Mouse (Mus musculus) liver, adult 2 months (tissue): ENCODE measurements at regions not wholly inside any gene's neighbourhood (a gene's known extent, or its start where the extent isn't known, plus 50 kb on each side); places are given as distances from the start of the nearest gene placed in this dataset.

Experiments used
- DNase-seq: peaks from one replicate; pipeline ENCODE4 v3.0.0-alpha.2; 2011; ENCODE audit warnings: low read depth, low spot score; ENCODE audit errors: extremely low read depth
- H3K27ac ChIP-seq: fragments of 200-500 bp; replicated peaks from 2 replicates; pipeline ENCODE4 v1.5.1; 2012; ENCODE audit warnings: low read depth, mild to moderate bottlenecking, control low read depth, inconsistent platforms, low read length; ENCODE audit not compliant: insufficient read depth
- H3K27me3 ChIP-seq: fragments of 200-500 bp; 2 replicates; pipeline ENCODE4 v1.6.1; 2012; ENCODE audit warnings: mild to moderate bottlenecking, moderate library complexity, low read length, inconsistent platforms; ENCODE audit not compliant: control insufficient read depth, insufficient read depth
- H3K36me3 ChIP-seq: fragments of 200-500 bp; 2 replicates; pipeline ENCODE4 v1.6.1; 2012; ENCODE audit warnings: low read length, inconsistent platforms; ENCODE audit not compliant: control insufficient read depth, insufficient read depth
- H3K4me1 ChIP-seq: fragments of 200-500 bp; 2 replicates; pipeline ENCODE4 v1.6.1; 2011; ENCODE audit warnings: low read length; ENCODE audit not compliant: control insufficient read depth, insufficient read depth
- H3K4me3 ChIP-seq: fragments of 200-500 bp; 2 replicates; pipeline ENCODE4 v1.5.1; 2011; ENCODE audit warnings: low read depth, mild to moderate bottlenecking, control low read depth, low read length, moderate library complexity; ENCODE audit not compliant: insufficient read depth
- H3K79me2 ChIP-seq: fragments of 200-500 bp; 2 replicates; pipeline ENCODE4 v1.6.1; 2012; ENCODE audit warnings: inconsistent platforms, mild to moderate bottlenecking, low read length, moderate library complexity; ENCODE audit not compliant: control insufficient read depth, insufficient read depth
- H3K9ac ChIP-seq: fragments of 200-500 bp; 2 replicates; pipeline ENCODE4 v1.6.1; 2012; ENCODE audit warnings: low read depth, mild to moderate bottlenecking, control low read depth, inconsistent platforms, low read length
- CTCF ChIP-seq: fragments of 200-500 bp; IDR thresholded peaks from 2 replicates; pipeline ENCODE4 v1.5.1; 2011; ENCODE audit warnings: low read depth, low read length, control low read depth
- POLR2A ChIP-seq: fragments of 200-500 bp; IDR thresholded peaks from 2 replicates; pipeline ENCODE4 v1.6.1; 2011; ENCODE audit warnings: low read length, control low read depth; ENCODE audit not compliant: insufficient read depth; ENCODE audit errors: extremely low read depth
- WGBS: fragments of 180-500 bp; shearing (Covaris S2); methylation state at CpG from one replicate; pipeline ENCODE4 v1.1.7; 2018; 5-methylcytosine and 5-hydroxymethylcytosine counted together

- Histone ChIP-seq H3K4me3 (no peak overlapping the region), H3K36me3 (no peaks in the 10 kb centered on the region), H3K27ac (no peak overlapping the region), H3K9ac (no peak overlapping the region), H3K4me1 (no peaks in the 10 kb centered on the region), H3K27me3 (no peaks in the 10 kb centered on the region), H3K79me2 (no peaks in the 10 kb centered on the region)
- TF ChIP-seq CTCF (no peak), POLR2A (no peak)
- DNase-seq, result peak; percentile 58
- 56% methylated on average over 2 of the region's 2 CpGs for WGBS
Measured at GRCm38 (mm10) chr13:9824904-9825303, 59.8 kb upstream of the Zmynd11 start.

DNA sequence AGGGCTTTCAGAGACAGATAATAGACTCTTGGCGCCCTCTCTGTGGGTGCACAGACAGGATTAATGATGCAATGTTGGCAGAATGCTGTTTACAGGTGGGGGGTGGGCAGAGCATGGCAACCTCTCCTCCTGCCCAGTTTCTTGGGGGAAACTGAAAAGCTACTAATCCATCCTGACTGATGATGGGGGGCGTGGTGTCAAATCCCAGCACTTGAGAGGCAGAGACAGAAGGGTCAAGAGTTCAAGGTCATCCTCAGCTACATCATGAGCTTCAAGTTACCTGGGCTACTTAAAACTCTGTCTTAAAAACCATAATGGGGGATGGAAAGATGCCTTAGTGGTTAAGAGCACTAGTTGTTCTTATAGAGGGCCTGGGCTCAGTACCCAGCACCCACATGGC, 52.2 kb upstream of the Zmynd11 start:
- H3K79me2 ChIP-seq, result no peaks in the 10 kb centered on the region
- no peak for DNase-seq

More for the DNA sequence above, 52.2 kb upstream of the Zmynd11 start:
- no peak for TF ChIP-seq CTCF
- no peak for TF ChIP-seq POLR2A
- Histone ChIP-seq H3K4me1 (no peaks in the 10 kb centered on the region), H3K4me3 (no peak overlapping the region), H3K27me3 (no peaks in the 10 kb centered on the region), H3K9ac (no peak overlapping the region), H3K36me3 (no peaks in the 10 kb centered on the region), H3K27ac (no peak overlapping the region)
- WGBS, result 82% methylated on average over 2 of the region's 2 CpGs
